Comparison of ENCODE assay signal across 30 mouse cellular contexts in the genomic region with DNA sequence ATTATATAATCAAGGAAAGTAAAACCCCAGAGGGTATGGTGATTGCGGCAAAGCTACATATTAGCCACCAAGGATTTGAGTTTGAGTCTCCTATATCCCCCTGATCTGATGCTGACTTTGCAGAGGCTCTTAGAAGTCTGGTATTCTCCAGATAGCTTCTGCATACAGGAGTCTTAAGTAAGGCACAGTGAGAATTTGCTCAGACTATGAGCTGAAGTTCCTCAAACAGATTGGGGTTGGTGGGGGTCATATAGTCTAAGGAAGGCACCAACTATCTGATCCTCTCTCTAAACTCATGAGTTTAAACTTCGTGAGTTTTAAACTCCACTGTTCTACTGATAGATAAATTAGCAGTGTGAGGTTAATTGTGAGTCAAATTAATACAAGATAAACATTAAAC. TPM values are rescaled to one million over a fixed set of nuclear protein-coding genes. Genes with fewer than 3 reads are reported as not detected.
DNase-seq lines count a peak whose midpoint lies in the region; ATAC-seq and TF ChIP-seq lines count a peak whose summit lies in the region.
"Had no signal": no experiment of that assay in that cellular context is flagged by ENCODE, and none has a peak within 500 bp of the region (broad histone marks: within the 10 kb centered on the region; RNA-seq: fewer than 3 reads in every experiment).

No protein-coding gene starts in this region.

- no peaks in the 10 kb centered on the region for H3K36me3 ChIP-seq in heart, adult 2 months (ENCODE audit: control insufficient read depth, insufficient read depth, low read length)
- no peaks in the 10 kb centered on the region for H3K36me3 ChIP-seq in lung, postnatal 0 days (ENCODE audit: insufficient read depth, low read length)
- peaks cover 0 to 34% of the 10 kb centered on the region in 2 experiments; a peak in 2 of 4 replicates for H3K36me3 ChIP-seq in MEL (ENCODE audit: control insufficient read depth in 1 of 2, insufficient read depth in 2 of 2, low read length in 2 of 2)
- H3K36me3 ChIP-seq in intestine, embryonic 16.5 days (ENCODE audit: control insufficient read depth, insufficient read depth, low read length) = no peaks in the 10 kb centered on the region
- H3K36me3 ChIP-seq: embryonic facial prominence, embryonic 13.5 days; embryonic facial prominence, embryonic 15.5 days; forebrain, embryonic 10.5 days; forebrain, embryonic 12.5 days had no signal

- no peak overlapping the region for H3K9ac ChIP-seq in heart, adult 2 months (ENCODE audit: low read depth, low read length)
- H3K9ac ChIP-seq in lung, postnatal 0 days (replicated peaks; ENCODE audit: low read depth) = no peak overlapping the region
- no peak overlapping the region for H3K9ac ChIP-seq in MEL (ENCODE audit: control insufficient read depth, low read depth, low read length, poor library complexity, severe bottlenecking)
- no peak overlapping the region for H3K9ac ChIP-seq in intestine, embryonic 16.5 days (ENCODE audit: low read depth, low read length)
- H3K9ac ChIP-seq: embryonic facial prominence, embryonic 13.5 days; embryonic facial prominence, embryonic 15.5 days; forebrain, embryonic 12.5 days had no signal

- H3K4me3 ChIP-seq in heart, adult 2 months = no peak overlapping the region
- no peak overlapping the region for H3K4me3 ChIP-seq in lung, postnatal 0 days (ENCODE audit: low read depth, low read length)
- H3K4me3 ChIP-seq in MEL (ENCODE audit: control insufficient read depth in 1 of 2, insufficient read depth in 1 of 2, low read depth in 2 of 2, low read length in 2 of 2) = no peak overlapping the region
- no peak overlapping the region for H3K4me3 ChIP-seq in intestine, embryonic 16.5 days (ENCODE audit: low read length)
- H3K4me3 ChIP-seq: embryonic facial prominence, embryonic 13.5 days; embryonic facial prominence, embryonic 15.5 days; erythroblast, embryonic 14.5 days; forebrain, embryonic 10.5 days; forebrain, embryonic 12.5 days had no signal

- TF ChIP-seq RAD21 in MEL (IDR thresholded peaks at IDR 0.05; ENCODE audit: low read depth, low read length) = no peak

- ATAC-seq in lung, postnatal 0 days = no peak
- ATAC-seq in granulocyte monocyte progenitor cell, adult 5-6 weeks (replicated peaks; ENCODE audit: poor library complexity, severe bottlenecking) = 0 out of 2 replicates have a peak, but pooled peaks have one; percentile 27
- ATAC-seq in intestine, embryonic 16.5 days = no peak
- ATAC-seq: activated CD4-positive, CD25-positive, alpha-beta regulatory T cell, adult 4 months; forebrain, embryonic 14.5 days; forebrain, embryonic 16.5 days; Patski had no signal

- no peak overlapping the region for H3K4me2 ChIP-seq in lung, postnatal 0 days (replicated peaks; ENCODE audit: low read depth, low read length)
- no peak overlapping the region for H3K4me2 ChIP-seq in intestine, embryonic 16.5 days (ENCODE audit: low read depth, low read length)
- H3K4me2 ChIP-seq: embryonic facial prominence, embryonic 13.5 days; embryonic facial prominence, embryonic 15.5 days; forebrain, embryonic 12.5 days had no signal

- TF ChIP-seq CTCF in heart, adult 2 months (IDR thresholded peaks at IDR 0.05) = no peak
- TF ChIP-seq CTCF in lung, postnatal 0 days (IDR thresholded peaks at IDR 0.05) = no peak
- TF ChIP-seq CTCF in MEL (IDR thresholded peaks at IDR 0.05 in 2 of 3, conservative IDR thresholded peaks at IDR 0.05 in 1 of 3; ENCODE audit: control insufficient read depth in 1 of 3, insufficient read depth in 1 of 3, low read depth in 2 of 3, low read length in 3 of 3, poor library complexity in 1 of 3, severe bottlenecking in 1 of 3) = no peak

- no peaks in the 10 kb centered on the region for H3K9me3 ChIP-seq in lung, postnatal 0 days (ENCODE audit: low read length)
- H3K9me3 ChIP-seq in MEL (replicated peaks; ENCODE audit: insufficient read depth, low read length) = no peaks in the 10 kb centered on the region
- H3K9me3 ChIP-seq in intestine, embryonic 16.5 days (ENCODE audit: control insufficient read depth, low read length) = peaks cover 3% of the 10 kb centered on the region
- H3K9me3 ChIP-seq: embryonic facial prominence, embryonic 15.5 days; forebrain, embryonic 10.5 days had no signal

- TF ChIP-seq POLR2A in heart, adult 2 months (IDR thresholded peaks at IDR 0.05; ENCODE audit: insufficient read depth, low read depth, low read length) = no peak
- no peak for TF ChIP-seq POLR2A in MEL (IDR thresholded peaks at IDR 0.05; ENCODE audit: control insufficient read depth in 1 of 2, insufficient read depth in 1 of 2, low read depth in 1 of 2, low read length in 2 of 2, poor library complexity in 1 of 2)

- TF ChIP-seq EP300 in heart, adult 2 months (IDR thresholded peaks at IDR 0.05; ENCODE audit: insufficient read depth, low read depth, low read length) = no peak
- no peak for TF ChIP-seq EP300 in lung, postnatal 0 days (IDR thresholded peaks at IDR 0.05)
- no peak for TF ChIP-seq EP300 in MEL (IDR thresholded peaks at IDR 0.05; ENCODE audit: low read depth in 1 of 2, low read length in 2 of 2)

- no peaks in the 10 kb centered on the region for H3K79me2 ChIP-seq in heart, adult 2 months (replicated peaks; ENCODE audit: control insufficient read depth, insufficient read depth, low read length)
- H3K79me2 ChIP-seq in MEL (ENCODE audit: control insufficient read depth, insufficient read depth, low read length, poor library complexity) = no peaks in the 10 kb centered on the region

- 89% methylated on average over 2 of the region's 2 CpGs for WGBS in heart, adult 2 months
- 67% methylated on average over 2 of the region's 2 CpGs for WGBS in lung, postnatal 0 days
- 83% methylated on average over 2 of the region's 2 CpGs for WGBS in intestine, embryonic 16.5 days

- H3K27ac ChIP-seq in heart, adult 2 months = peak overlapping the region; percentile 65; the same call in 1 of the 2 replicates
- 0 out of 2 replicates have a peak overlapping the region, but pooled peaks have one; percentile 14 for H3K27ac ChIP-seq in lung, postnatal 0 days (ENCODE audit: low read length)
- no peak overlapping the region for H3K27ac ChIP-seq in MEL (ENCODE audit: control insufficient read depth, low read depth, low read length)
- H3K27ac ChIP-seq in intestine, embryonic 16.5 days (ENCODE audit: low read length) = no peak overlapping the region
- H3K27ac ChIP-seq: embryonic facial prominence, embryonic 13.5 days; embryonic facial prominence, embryonic 15.5 days; forebrain, embryonic 10.5 days; forebrain, embryonic 12.5 days had no signal

- no peak for DNase-seq in heart, adult 2 months
- DNase-seq in heart, postnatal 10 days = no peak
- DNase-seq in lung, postnatal 0 days (ENCODE audit: low spot score) = no peak
- DNase-seq in lung, postnatal 4 days = no peak
- DNase-seq in MEL (ENCODE audit: low read depth, low spot score) = peak; percentile 60
- DNase-seq in embryo, embryonic 10 days (ENCODE audit: low spot score) = no peak
- DNase-seq: adrenal gland, adult 8-10 months; adrenal gland, postnatal 14 days; adrenal gland, postnatal 36 days; cerebellum, adult 11-12 months; cerebellum, adult 2 months; cerebellum, adult 9-10 months; cerebellum, postnatal 10 days; cerebellum, postnatal 25 days; embryo, embryonic 11 days had no signal

- no peaks in the 10 kb centered on the region for H3K27me3 ChIP-seq in heart, adult 2 months (ENCODE audit: control insufficient read depth, insufficient read depth, low read length)
- H3K27me3 ChIP-seq in lung, postnatal 0 days (replicated peaks; ENCODE audit: insufficient read depth, low read length) = no peaks in the 10 kb centered on the region
- H3K27me3 ChIP-seq in MEL (ENCODE audit: control insufficient read depth in 1 of 2, insufficient read depth in 2 of 2, low read length in 2 of 2) = no peaks in the 10 kb centered on the region
- no peaks in the 10 kb centered on the region for H3K27me3 ChIP-seq in intestine, embryonic 16.5 days (replicated peaks; ENCODE audit: control insufficient read depth, insufficient read depth, low read length)
- H3K27me3 ChIP-seq: embryonic facial prominence, embryonic 13.5 days; embryonic facial prominence, embryonic 15.5 days; forebrain, embryonic 12.5 days; Patski had no signal

- H3K4me1 ChIP-seq in heart, adult 2 months (ENCODE audit: control insufficient read depth, insufficient read depth, low read length) = peaks cover 6% of the 10 kb centered on the region
- no peaks in the 10 kb centered on the region for H3K4me1 ChIP-seq in lung, postnatal 0 days (ENCODE audit: insufficient read depth, low read depth, low read length)
- peaks cover 26 to 29% of the 10 kb centered on the region in 2 experiments for H3K4me1 ChIP-seq in MEL (ENCODE audit: control insufficient read depth in 1 of 2, insufficient read depth in 2 of 2, low read length in 2 of 2)
- no peaks in the 10 kb centered on the region for H3K4me1 ChIP-seq in intestine, embryonic 16.5 days (ENCODE audit: control insufficient read depth, insufficient read depth, low read length)
- H3K4me1 ChIP-seq: embryonic facial prominence, embryonic 13.5 days; embryonic facial prominence, embryonic 15.5 days; forebrain, embryonic 12.5 days had no signal

- intact Hi-C loops in heart, adult 2 months (cut with DNase I) = loop anchor here (5.0 kb wide), 1 partner anchor 212 kb away; no protein-coding TSS in a partner anchor
- intact Hi-C loops in heart, postnatal 10 days (cut with DNase I) = no loop called here

RNA-seq across cellular contexts. Expression of a gene that starts 11.1 kb away (rescaled TPM):
- 1 to 10 TPM; 4.4 to 4.7 TPM for total RNA-seq in heart, adult 2 months (2021)
- 2.8 and 3.4 TPM in 2 replicates for polyA plus RNA-seq in heart, adult 2 months (2012; rRNA removed)
- 1 to 10 TPM; 7.2 to 7.7 TPM for total RNA-seq in heart, postnatal 10 days (2021)
- 11.7 and 11.9 TPM in 2 replicates for polyA plus RNA-seq in lung, postnatal 0 days (2015; fragmentation: Nextera tagmentation; extraction: Ambion mirVana)
- 43.4 and 46.6 TPM in 2 replicates for total RNA-seq in MEL (2012; rRNA removed)
- polyA plus RNA-seq in MEL (2012; ENCODE audit: insufficient read depth in 1 of 2, insufficient read length in 2 of 2, low read depth in 1 of 2, low replicate concordance in 2 of 2, missing spikeins in 1 of 2) = 10 to 100 TPM in 1 of 2 experiments, not detected in 1; 47.1 TPM
- total RNA-seq in granulocyte monocyte progenitor cell, adult 5-6 weeks (2014; fragmentation: Nextera tagmentation) = 13.0 and 18.5 TPM in 2 replicates
- total RNA-seq in granulocyte monocyte progenitor cell, adult 5-6 weeks (2017) = 15.8 and 21.5 TPM in 2 replicates
- 10.2 and 11.7 TPM in 2 replicates for polyA plus RNA-seq in intestine, embryonic 16.5 days (2015; fragmentation: Nextera tagmentation; extraction: Ambion mirVana)

RNA-seq across cellular contexts. Expression of a gene that starts 17.6 kb away (rescaled TPM):
- 10 to 100 TPM; 31.6 to 32.3 TPM for total RNA-seq in heart, adult 2 months (2021)
- polyA plus RNA-seq in heart, adult 2 months (2012; rRNA removed) = 31.1 and 38.1 TPM in 2 replicates
- 10 to 100 TPM; 42.7 to 45.1 TPM for total RNA-seq in heart, postnatal 10 days (2021)
- polyA plus RNA-seq in lung, postnatal 0 days (2015; fragmentation: Nextera tagmentation; extraction: Ambion mirVana) = 52.6 and 57.8 TPM in 2 replicates
- 8.4 and 10.6 TPM in 2 replicates for total RNA-seq in MEL (2012; rRNA removed)
- 10 to 100 TPM in 1 of 2 experiments, not detected in 1; 14.6 TPM for polyA plus RNA-seq in MEL (2012; ENCODE audit: insufficient read depth in 1 of 2, insufficient read length in 2 of 2, low read depth in 1 of 2, low replicate concordance in 2 of 2, missing spikeins in 1 of 2)
- total RNA-seq in granulocyte monocyte progenitor cell, adult 5-6 weeks (2014; fragmentation: Nextera tagmentation) = 9.3 and 14.2 TPM in 2 replicates
- total RNA-seq in granulocyte monocyte progenitor cell, adult 5-6 weeks (2017) = 20.4 and 20.8 TPM in 2 replicates
- 35.7 and 36.1 TPM in 2 replicates for polyA plus RNA-seq in intestine, embryonic 16.5 days (2015; fragmentation: Nextera tagmentation; extraction: Ambion mirVana)

RNA-seq across cellular contexts. Expression of a gene that starts 45.3 kb away (rescaled TPM):
- total RNA-seq in heart, adult 2 months (2021) = not detected
- not detected in 2 replicates for polyA plus RNA-seq in heart, adult 2 months (2012; rRNA removed)
- total RNA-seq in heart, postnatal 10 days (2021) = under 1 TPM in 1 of 2 experiments, not detected in 1; 0.17 TPM
- not detected in 2 replicates for polyA plus RNA-seq in lung, postnatal 0 days (2015; fragmentation: Nextera tagmentation; extraction: Ambion mirVana)
- not detected in 2 replicates for total RNA-seq in MEL (2012; rRNA removed)
- polyA plus RNA-seq in MEL (2012; ENCODE audit: insufficient read depth in 1 of 2, insufficient read length in 2 of 2, low read depth in 1 of 2, low replicate concordance in 2 of 2, missing spikeins in 1 of 2) = under 1 TPM in 1 of 2 experiments, not detected in 1; 0.03 TPM
- total RNA-seq in granulocyte monocyte progenitor cell, adult 5-6 weeks (2014; fragmentation: Nextera tagmentation) = not detected in 2 replicates
- not detected in 2 replicates for total RNA-seq in granulocyte monocyte progenitor cell, adult 5-6 weeks (2017)
- not detected in 2 replicates for polyA plus RNA-seq in intestine, embryonic 16.5 days (2015; fragmentation: Nextera tagmentation; extraction: Ambion mirVana)
- total RNA-seq: adrenal gland, adult 18-20 months; adrenal gland, adult 8-10 months; adrenal gland, postnatal 14 days; adrenal gland, postnatal 36 days; ES-E14 had no signal
- polyA plus RNA-seq: activated CD4-positive, CD25-positive, alpha-beta regulatory T cell, adult 4 months; C2C12; embryonic facial prominence, embryonic 11.5 days; embryonic facial prominence, embryonic 13.5 days; embryonic facial prominence, embryonic 15.5 days; erythroblast, embryonic 14.5 days; forebrain, embryonic 10.5 days; forebrain, embryonic 12.5 days; forebrain, embryonic 14.5 days; forebrain, embryonic 16.5 days; Patski had no signal

RNA-seq across cellular contexts. Expression of a gene that starts 48.3 kb away (rescaled TPM):
- 100 to 1,000 TPM; 112 to 114 TPM for total RNA-seq in heart, adult 2 months (2021)
- 44.4 and 52.6 TPM in 2 replicates for polyA plus RNA-seq in heart, adult 2 months (2012; rRNA removed)
- total RNA-seq in heart, postnatal 10 days (2021) = 100 to 1,000 TPM; 201 to 233 TPM
- polyA plus RNA-seq in lung, postnatal 0 days (2015; fragmentation: Nextera tagmentation; extraction: Ambion mirVana) = 79.7 and 99.8 TPM in 2 replicates
- 9.8 and 14.6 TPM in 2 replicates for total RNA-seq in MEL (2012; rRNA removed)
- 10 to 100 TPM in 1 of 2 experiments, not detected in 1; 13.0 TPM for polyA plus RNA-seq in MEL (2012; ENCODE audit: insufficient read depth in 1 of 2, insufficient read length in 2 of 2, low read depth in 1 of 2, low replicate concordance in 2 of 2, missing spikeins in 1 of 2)
- 10.1 and 14.0 TPM in 2 replicates for total RNA-seq in granulocyte monocyte progenitor cell, adult 5-6 weeks (2014; fragmentation: Nextera tagmentation)
- 11.5 and 12.0 TPM in 2 replicates for total RNA-seq in granulocyte monocyte progenitor cell, adult 5-6 weeks (2017)
- 35.3 and 39.5 TPM in 2 replicates for polyA plus RNA-seq in intestine, embryonic 16.5 days (2015; fragmentation: Nextera tagmentation; extraction: Ambion mirVana)

Comparison
In these comparisons a context has a peak if more than half of its experiments do, and no peak if none do; other contexts are left out.
1. H3K27ac ChIP-seq: peak in heart, adult 2 months (single experiment) and lung, postnatal 0 days (single experiment); none in MEL (single experiment) and intestine, embryonic 16.5 days (single experiment).